Mouse (Mus musculus) forebrain, embryonic 13.5 days (tissue): Measurements from ENCODE around the gene Eif3g. TPM values are rescaled to one million over a fixed set of nuclear protein-coding genes. Genes with fewer than 3 reads are reported as not detected.

Source experiments
- ATAC-seq: fragments of 200-750 bp; cut with Nextera tagmentation; 2 replicates; pipeline ENCODE4 v1.8.0; 2017
- H3K27ac ChIP-seq: fragments of 300-500 bp; sonication (generic); 2 replicates; pipeline ENCODE4 v1.5.1; 2015; ENCODE audit warnings: inconsistent platforms, mild to moderate bottlenecking, moderate library complexity
- H3K27me3 ChIP-seq: fragments of 300-500 bp; sonication (generic); 2 replicates; pipeline ENCODE4 v1.6.1; 2015; ENCODE audit warnings: mild to moderate bottlenecking, inconsistent platforms
- H3K36me3 ChIP-seq: fragments of 300-500 bp; sonication (generic); 2 replicates; pipeline ENCODE4 v1.6.1; 2015; ENCODE audit warnings: mild to moderate bottlenecking, inconsistent platforms; ENCODE audit not compliant: poor library complexity, severe bottlenecking
- H3K4me1 ChIP-seq: fragments of 300-500 bp; sonication (generic); 2 replicates; pipeline ENCODE4 v1.6.1; 2015; ENCODE audit warnings: inconsistent platforms
- H3K4me2 ChIP-seq: fragments of 300-500 bp; sonication (generic); 2 replicates; pipeline ENCODE4 v1.6.1; 2015; ENCODE audit warnings: inconsistent platforms, mild to moderate bottlenecking, moderate library complexity
- H3K4me3 ChIP-seq: fragments of 300-500 bp; sonication (generic); 2 replicates; pipeline ENCODE4 v1.5.1; 2015; ENCODE audit warnings: mild to moderate bottlenecking, inconsistent platforms
- H3K9ac ChIP-seq: fragments of 300-500 bp; sonication (generic); 2 replicates; pipeline ENCODE4 v1.6.1; 2015; ENCODE audit warnings: mild to moderate bottlenecking, inconsistent platforms
- H3K9me3 ChIP-seq: fragments of 300-500 bp; sonication (generic); replicated peaks from 2 replicates; pipeline ENCODE4 v1.6.1; 2016; ENCODE audit warnings: inconsistent platforms
- WGBS: fragments of 180-500 bp; shearing (Covaris S2); methylation state at CpG from one replicate; pipeline ENCODE4 v1.1.7; 2015; 5-methylcytosine and 5-hydroxymethylcytosine counted together
- microRNA-seq: library from miRNA; unstranded; fragments of <30 nt; microRNA quantifications from one replicate; pipeline ENCODE4, GENCODE M21; 2016
- polyA plus RNA-seq: library from polyadenylated mRNA; unstranded; fragments of >200 nt; fragmentation: Nextera tagmentation; extraction: Ambion mirVana; gene quantifications from 2 replicates; pipeline ENCODE4 v1.2.1, GENCODE M21; 2015

Gene Eif3g
- polyA plus RNA-seq, 1 experiment from 2014 or later, result 332 TPM

DNA sequence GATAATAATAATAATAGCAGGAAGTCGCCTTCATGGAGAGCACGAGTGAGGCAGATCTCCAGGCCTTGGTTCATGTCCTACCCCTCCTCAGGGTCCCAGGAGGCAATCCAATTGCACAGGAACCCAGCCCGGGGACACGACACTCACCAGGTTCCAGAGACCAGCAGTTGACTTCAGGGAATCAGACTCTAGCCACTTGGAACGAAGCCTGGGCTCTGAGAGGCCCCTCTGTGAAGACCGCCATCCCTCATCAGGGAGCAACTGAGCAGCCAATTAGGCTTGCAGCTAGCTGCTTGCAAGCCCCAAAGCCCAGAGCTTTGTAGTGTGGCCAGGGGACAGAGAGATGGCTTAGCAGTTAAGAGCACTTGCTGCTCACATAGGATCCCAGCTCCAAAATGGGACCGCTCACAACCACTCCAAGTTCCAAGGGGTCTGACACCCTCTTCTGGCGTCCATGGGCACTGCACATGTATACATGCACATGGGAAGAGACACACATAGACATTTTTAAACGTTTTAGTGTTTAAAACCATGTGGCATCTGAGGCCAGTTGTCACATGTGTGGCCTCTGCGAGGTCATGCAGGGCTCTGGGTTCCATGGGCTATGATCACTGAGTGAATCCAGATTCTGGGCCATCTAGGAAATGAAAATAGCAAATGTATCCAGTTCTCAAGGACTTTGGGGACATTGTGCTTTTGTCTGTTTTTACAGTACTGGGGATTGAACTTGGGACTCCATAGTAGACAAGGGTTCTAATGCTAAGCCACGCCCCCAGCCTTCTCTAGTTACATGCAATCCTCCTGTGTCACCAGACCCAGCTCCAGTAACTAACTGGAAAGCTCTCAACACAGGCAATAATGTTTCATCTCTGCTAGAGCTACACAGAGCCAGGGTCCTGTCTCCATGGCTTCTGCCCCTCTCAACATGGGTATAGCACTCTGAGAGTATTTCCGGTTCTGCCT lies 27.9 kb downstream of the Eif3g start:
- no peaks in the 10 kb centered on the region for H3K9me3 ChIP-seq
- H3K27me3 ChIP-seq, result peaks cover 59% of the 10 kb centered on the region
- no peak overlapping the region for H3K27ac ChIP-seq
- no peak for ATAC-seq
- no peaks in the 10 kb centered on the region for H3K36me3 ChIP-seq
- WGBS, result 72% methylated on average over 12 of the region's 12 CpGs
- H3K9ac ChIP-seq, result no peak overlapping the region
- H3K4me1 ChIP-seq, result no peaks in the 10 kb centered on the region
- H3K4me3 ChIP-seq, result no peak overlapping the region
- no peak overlapping the region for H3K4me2 ChIP-seq

DNA sequence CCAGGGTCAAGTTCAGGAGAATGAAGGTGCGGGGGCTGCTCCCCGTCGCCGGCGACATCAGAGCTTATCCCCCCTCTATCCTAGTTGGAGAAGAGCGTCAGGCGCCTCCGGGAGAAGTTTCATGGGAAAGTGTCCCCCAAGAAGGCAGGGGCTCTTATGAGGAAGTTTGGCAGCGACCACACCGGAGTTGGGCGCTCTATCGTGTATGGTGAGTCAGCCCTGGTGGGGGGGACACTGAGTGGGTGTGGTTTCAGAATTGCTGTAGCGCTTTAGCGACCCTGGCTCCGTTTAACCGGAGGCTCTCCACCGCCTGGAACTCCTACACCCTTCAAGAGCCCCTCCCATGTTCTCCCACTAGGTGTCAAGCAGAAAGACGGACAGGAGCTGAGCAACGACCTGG lies 29.2 kb downstream of the Eif3g start:
- H3K27me3 ChIP-seq, result peaks cover 59% of the 10 kb centered on the region
- H3K27ac ChIP-seq, result no peak overlapping the region

DNA sequence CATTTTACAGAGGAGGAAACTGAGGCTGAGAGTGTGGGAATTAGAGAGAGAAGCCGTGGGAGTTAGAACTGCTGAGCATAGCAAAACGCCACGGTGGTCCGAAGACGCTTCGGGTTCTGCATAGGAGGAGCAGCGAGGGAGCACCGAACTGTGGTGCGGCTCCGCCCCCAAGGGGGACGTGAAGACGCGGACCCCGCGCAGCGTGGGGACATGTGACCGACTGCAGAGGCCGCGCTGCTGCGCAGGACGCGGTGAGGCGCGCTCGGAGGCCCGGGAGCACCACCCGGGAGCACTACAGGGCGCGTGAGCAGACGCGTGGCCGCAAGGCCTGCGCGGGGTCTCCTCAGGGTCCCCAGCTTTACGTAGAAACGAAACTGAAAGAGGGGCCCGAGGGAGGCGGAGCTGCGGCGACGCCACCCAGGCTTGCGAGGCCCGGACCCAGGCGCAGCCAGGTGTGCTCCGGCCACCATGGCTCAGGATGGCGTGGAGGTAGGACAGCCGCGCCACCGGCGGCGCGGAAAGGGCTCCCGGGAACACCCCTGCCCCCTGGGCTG lies 29.9 kb downstream of the Eif3g start, which contains the start of gene A230050P20Rik:
TSS of gene A230050P20Rik (plus strand) at position 195 of the 554 bp plus-strand sequence.
- Histone ChIP-seq H3K36me3 (no peaks in the 10 kb centered on the region), H3K4me1 (no peaks in the 10 kb centered on the region), H3K4me2 (peak within 1 kb of the TSS; percentile 45), H3K27ac (no peak within 1 kb of the TSS), H3K27me3 (peaks cover 59% of the 10 kb centered on the region), H3K9me3 (no peaks in the 10 kb centered on the region), H3K4me3 (peak within 1 kb of the TSS; percentile 24), H3K9ac (no peak within 1 kb of the TSS)
- WGBS, result 12% methylated on average over 49 of the region's 53 CpGs
- ATAC-seq, result no peak

More for the DNA sequence above, 29.2 kb downstream of the Eif3g start:
- Histone ChIP-seq H3K4me1 (no peaks in the 10 kb centered on the region), H3K9ac (no peak overlapping the region), H3K36me3 (no peaks in the 10 kb centered on the region), H3K4me2 (peak overlapping the region; percentile 45), H3K4me3 (no peak overlapping the region), H3K9me3 (no peaks in the 10 kb centered on the region)
- no peak for ATAC-seq
- 8% methylated on average over 19 of the region's 19 CpGs for WGBS

DNA sequence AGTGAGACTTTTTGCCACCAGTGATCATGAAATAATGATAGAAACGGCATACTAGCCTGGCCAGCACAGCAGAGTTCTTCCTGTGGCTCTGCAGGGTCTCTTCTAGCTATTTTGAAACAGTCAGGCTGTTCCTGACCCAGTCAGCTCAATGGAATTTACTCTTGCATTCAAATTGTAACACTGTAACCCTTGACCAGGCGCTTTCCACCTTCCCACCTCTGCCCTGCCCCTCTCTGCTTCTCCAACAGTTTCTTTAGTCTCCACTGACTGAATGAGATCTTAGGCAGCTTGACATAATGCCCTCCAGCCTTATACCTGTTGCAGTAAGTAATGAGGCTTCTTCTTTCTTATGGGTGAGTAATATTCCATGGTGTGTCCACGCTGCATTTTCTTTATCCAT lies 31.5 kb downstream of the Eif3g start:
- H3K9ac ChIP-seq, result no peak overlapping the region
- no peaks in the 10 kb centered on the region for H3K4me1 ChIP-seq
- H3K27ac ChIP-seq, result no peak overlapping the region
- no peaks in the 10 kb centered on the region for H3K9me3 ChIP-seq
- ATAC-seq, result no peak
- H3K27me3 ChIP-seq, result peaks cover 57% of the 10 kb centered on the region
- 58% methylated on average over 3 of the region's 3 CpGs for WGBS
- H3K36me3 ChIP-seq, result no peaks in the 10 kb centered on the region
- H3K4me2 ChIP-seq, result no peak overlapping the region
- H3K4me3 ChIP-seq, result no peak overlapping the region

DNA sequence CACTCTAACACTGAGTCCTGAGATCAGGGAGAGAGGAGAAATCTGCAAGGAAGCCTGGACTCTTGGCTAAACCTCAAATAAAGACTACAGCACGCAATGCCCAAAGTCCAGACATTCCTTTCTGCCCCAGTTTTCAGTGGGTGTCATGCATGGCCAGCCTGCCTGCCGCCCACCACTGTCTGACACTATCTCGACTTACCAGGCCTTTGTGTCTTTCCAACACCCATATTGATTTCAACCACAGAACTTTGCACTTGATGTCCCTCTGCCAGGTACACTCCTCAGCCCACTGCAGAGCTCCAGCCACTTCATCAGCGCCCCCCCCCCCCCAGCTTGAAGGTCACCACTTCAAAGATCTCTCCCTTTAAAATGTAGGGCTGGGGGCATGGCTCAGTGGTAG lies 36.2 kb downstream of the Eif3g start:
- Histone ChIP-seq H3K36me3 (no peaks in the 10 kb centered on the region), H3K9ac (no peak overlapping the region), H3K9me3 (no peaks in the 10 kb centered on the region), H3K27ac (no peak overlapping the region), H3K27me3 (peaks cover 27% of the 10 kb centered on the region), H3K4me3 (no peak overlapping the region), H3K4me1 (no peaks in the 10 kb centered on the region), H3K4me2 (no peak overlapping the region)
- WGBS, result 56% methylated on average over 4 of the region's 4 CpGs
- no peak for ATAC-seq

GRCm38 (mm10) chr9:20861821-20862220 lies 36.6 kb downstream of the Eif3g start:
- no peak overlapping the region for H3K4me3 ChIP-seq
- H3K9me3 ChIP-seq, result no peaks in the 10 kb centered on the region
- 12% methylated on average over 4 of the region's 4 CpGs for WGBS
- H3K27me3 ChIP-seq, result peaks cover 23% of the 10 kb centered on the region; the same call in 1 of the 2 replicates
- no peaks in the 10 kb centered on the region for H3K36me3 ChIP-seq
- no peak for ATAC-seq
- H3K9ac ChIP-seq, result no peak overlapping the region
- H3K4me1 ChIP-seq, result no peaks in the 10 kb centered on the region
- H3K4me2 ChIP-seq, result no peak overlapping the region
- no peak overlapping the region for H3K27ac ChIP-seq

DNA sequence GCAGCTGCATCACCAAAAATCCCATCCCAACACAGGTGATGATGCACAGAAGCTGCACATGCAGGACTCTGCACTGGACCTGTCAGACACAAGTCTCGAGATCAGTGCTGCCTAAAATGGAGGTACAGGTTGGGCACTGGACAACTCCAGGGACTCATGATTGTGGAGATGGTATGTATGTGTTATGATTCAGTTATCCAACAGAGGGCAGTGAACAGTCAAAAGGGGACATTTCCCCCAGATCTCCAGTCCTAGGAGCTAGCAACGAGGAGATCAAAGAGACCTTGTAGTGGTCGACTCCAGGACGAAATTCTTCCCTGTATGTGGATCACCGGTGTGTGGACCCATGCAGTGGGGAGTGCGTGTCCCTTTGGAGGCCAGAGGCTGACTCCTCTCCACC lies 38.5 kb downstream of the Eif3g start:
- no peaks in the 10 kb centered on the region for H3K36me3 ChIP-seq
- no peak for ATAC-seq
- H3K4me2 ChIP-seq, result no peak overlapping the region
- peaks cover 12% of the 10 kb centered on the region; the same call in 1 of the 2 replicates for H3K27me3 ChIP-seq
- H3K9me3 ChIP-seq, result no peaks in the 10 kb centered on the region
- no peak overlapping the region for H3K27ac ChIP-seq
- no peaks in the 10 kb centered on the region for H3K4me1 ChIP-seq
- H3K9ac ChIP-seq, result no peak overlapping the region
- 55% methylated on average over 6 of the region's 6 CpGs for WGBS
- H3K4me3 ChIP-seq, result no peak overlapping the region

- H3K27ac ChIP-seq, result no peak overlapping the region
- H3K4me2 ChIP-seq, result no peak overlapping the region
- no peak for ATAC-seq
- H3K4me1 ChIP-seq, result no peaks in the 10 kb centered on the region
- no peaks in the 10 kb centered on the region for H3K36me3 ChIP-seq
- no peak overlapping the region for H3K9ac ChIP-seq
- peaks cover 21% of the 10 kb centered on the region; the same call in 1 of the 2 replicates for H3K27me3 ChIP-seq
- no peak overlapping the region for H3K4me3 ChIP-seq
- WGBS, result 13% methylated on average over 6 of the region's 6 CpGs
- H3K9me3 ChIP-seq, result no peaks in the 10 kb centered on the region
Measured at GRCm38 (mm10) chr9:20857131-20857530, 41.3 kb downstream of the Eif3g start.

DNA sequence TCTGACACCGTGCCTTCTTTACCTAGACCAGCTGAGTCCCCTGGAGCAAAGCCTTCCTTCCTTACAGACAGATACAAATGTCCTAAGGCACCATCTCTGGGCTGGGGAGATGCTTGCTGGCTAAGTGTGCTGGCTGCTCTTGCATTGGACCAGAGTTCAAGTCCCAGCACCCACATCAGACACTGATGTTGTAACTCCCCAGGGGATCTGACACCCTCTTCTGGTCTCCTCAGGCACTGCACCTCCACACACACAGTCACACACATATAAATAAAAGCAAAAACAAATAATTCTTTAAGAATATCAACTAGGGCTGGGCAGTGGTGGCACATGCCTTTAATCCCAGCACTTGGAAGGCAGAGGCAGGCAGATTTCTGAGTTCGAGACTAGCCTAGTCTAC lies 48.2 kb downstream of the Eif3g start:
- no peak overlapping the region for H3K4me3 ChIP-seq
- no peak overlapping the region for H3K4me2 ChIP-seq
- no peak for ATAC-seq
- no peak overlapping the region for H3K9ac ChIP-seq
- H3K36me3 ChIP-seq, result no peaks in the 10 kb centered on the region
- no peak overlapping the region for H3K27ac ChIP-seq
- no peaks in the 10 kb centered on the region for H3K9me3 ChIP-seq
- no peaks in the 10 kb centered on the region for H3K4me1 ChIP-seq
- H3K27me3 ChIP-seq, result peaks cover 14% of the 10 kb centered on the region; the same call in 1 of the 2 replicates
- WGBS, result 88% methylated on average over 2 of the region's 2 CpGs

Small RNA genes lying within 50 kb of the gene (microRNA-seq; reads per million reads assigned to microRNA genes)
- not detected for gene Mir7081

Other genes with a start within 250 kb of the Eif3g start
- gene Pin1, start 246.5 kb downstream of the Eif3g start, polyA plus RNA-seq, result 64.8 and 68.3 TPM in 2 replicates
- gene Olfm2, start 152.3 kb downstream of the Eif3g start, polyA plus RNA-seq, result 52.6 and 68.1 TPM in 2 replicates
- gene Col5a3, start 83.6 kb downstream of the Eif3g start, polyA plus RNA-seq, result 0.11 and 0.15 TPM in 2 replicates
- gene Rdh8, start 80.1 kb downstream of the Eif3g start, polyA plus RNA-seq, result not detected in 2 replicates
- gene A230050P20Rik, start 30.0 kb downstream of the Eif3g start, polyA plus RNA-seq, result 1.1 and 1.2 TPM in 2 replicates
- gene Angptl6, start 18.9 kb downstream of the Eif3g start, polyA plus RNA-seq, result 8.5 and 11.1 TPM in 2 replicates
- 57.7 and 65.2 TPM in 2 replicates for gene Ppan, start 10.4 kb downstream of the Eif3g start, polyA plus RNA-seq
- 92.4 and 103 TPM in 2 replicates for gene Dnmt1, start 61.3 kb upstream of the Eif3g start, polyA plus RNA-seq
- gene S1pr2, start 78.2 kb upstream of the Eif3g start, polyA plus RNA-seq, result 6.8 and 10.3 TPM in 2 replicates
- 115 and 124 TPM in 2 replicates for gene Mrpl4, start 104.1 kb upstream of the Eif3g start, polyA plus RNA-seq
- gene Icam1, start 117.4 kb upstream of the Eif3g start, polyA plus RNA-seq, result 2.4 and 2.8 TPM in 2 replicates
- gene Icam4, start 130.8 kb upstream of the Eif3g start, polyA plus RNA-seq, result 0.17 and 0.37 TPM in 2 replicates
- 0.19 and 0.45 TPM in 2 replicates for gene Icam5, start 133.4 kb upstream of the Eif3g start, polyA plus RNA-seq
- 0.81 and 2.2 TPM in 2 replicates for gene Zglp1, start 168.5 kb upstream of the Eif3g start, polyA plus RNA-seq
- gene Gm49373, start 174.5 kb upstream of the Eif3g start, polyA plus RNA-seq, result 0.78 and 1.2 TPM in 2 replicates
- gene Fdx1l, start 175.0 kb upstream of the Eif3g start, polyA plus RNA-seq, result 46.0 and 51.9 TPM in 2 replicates
- 1.5 and 2.1 TPM in 2 replicates for gene Gm38431, start 193.4 kb upstream of the Eif3g start, polyA plus RNA-seq
- 41.0 and 47.5 TPM in 2 replicates for gene Raver1, start 193.4 kb upstream of the Eif3g start, polyA plus RNA-seq
- 9.1 and 11.3 TPM in 2 replicates for gene Tyk2, start 232.6 kb upstream of the Eif3g start, polyA plus RNA-seq